Mouse (Mus musculus) erythroblast, adult 5-6 weeks (primary cell): ENCODE results near the gene Nav1. TPM values are rescaled to one million over a fixed set of nuclear protein-coding genes. Genes with fewer than 3 reads are reported as not detected.

Source experiments
- ATAC-seq: replicated peaks from 2 replicates; pipeline ENCODE4 v1.8.0; 2016; ENCODE audit warnings: moderate number of reproducible peaks, mild to moderate bottlenecking, moderate TSS enrichment, inconsistent platforms; ENCODE audit not compliant: poor library complexity, low FRiP score, severe bottlenecking
- total RNA-seq, 2 experiments: library from RNA; stranded (forward) in 1 of 2; stranded (reverse) in 1 of 2; fragments of 150-400 nt in 1 of 2; fragments of 200-764, 138-1000 nt in 1 of 2; gene quantifications; 2 replicates each; pipeline versions ENCODE4 v1.2.3 to v1.2.4; 2015 to 2017; ENCODE audit warnings: low replicate concordance in 2 of 2

Gene Nav1
- total RNA-seq, 2 experiments from 2014 or later: 0.77 to 1.7 TPM

DNA sequence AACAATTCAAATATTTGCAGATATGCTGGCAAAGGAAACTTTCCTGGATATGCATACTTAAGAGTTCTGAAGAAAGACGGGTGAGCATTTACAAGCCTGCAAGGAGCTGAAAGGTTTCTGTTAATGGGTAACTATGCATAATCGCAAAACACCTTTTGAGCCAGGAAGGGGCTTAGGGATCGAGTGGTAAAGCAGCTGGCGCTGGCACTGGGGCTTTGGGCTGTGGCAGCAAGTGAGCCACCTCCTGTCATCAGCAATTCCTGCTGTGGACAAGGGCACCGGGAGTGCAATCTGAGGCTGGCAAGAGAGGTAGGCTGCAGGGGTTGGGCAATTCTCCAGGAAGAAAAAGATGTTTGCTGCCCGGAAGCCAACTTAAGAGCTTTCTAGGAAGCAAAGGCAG is 49.1 kb downstream of the Nav1 start:
- no peak for ATAC-seq

DNA sequence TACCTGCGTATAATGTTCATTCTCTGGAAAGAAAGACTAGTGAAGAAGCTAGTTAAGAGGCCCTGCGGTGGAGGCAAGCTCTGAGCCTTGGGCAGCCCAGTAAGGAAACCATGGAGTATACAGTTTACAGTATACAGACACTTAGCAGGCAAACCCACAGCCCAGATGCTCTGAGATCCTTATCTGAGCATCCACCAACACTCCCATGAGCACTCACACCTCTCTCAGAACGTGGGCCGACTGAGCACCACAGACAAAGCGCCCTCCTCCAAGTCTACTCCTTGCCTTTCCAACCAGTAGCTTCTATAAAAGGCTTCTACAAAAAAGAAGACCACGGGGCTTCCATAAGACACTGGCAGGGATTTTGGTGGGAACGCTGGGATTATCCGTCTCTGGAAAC is 51.2 kb downstream of the Nav1 start:
- no peak for ATAC-seq

DNA sequence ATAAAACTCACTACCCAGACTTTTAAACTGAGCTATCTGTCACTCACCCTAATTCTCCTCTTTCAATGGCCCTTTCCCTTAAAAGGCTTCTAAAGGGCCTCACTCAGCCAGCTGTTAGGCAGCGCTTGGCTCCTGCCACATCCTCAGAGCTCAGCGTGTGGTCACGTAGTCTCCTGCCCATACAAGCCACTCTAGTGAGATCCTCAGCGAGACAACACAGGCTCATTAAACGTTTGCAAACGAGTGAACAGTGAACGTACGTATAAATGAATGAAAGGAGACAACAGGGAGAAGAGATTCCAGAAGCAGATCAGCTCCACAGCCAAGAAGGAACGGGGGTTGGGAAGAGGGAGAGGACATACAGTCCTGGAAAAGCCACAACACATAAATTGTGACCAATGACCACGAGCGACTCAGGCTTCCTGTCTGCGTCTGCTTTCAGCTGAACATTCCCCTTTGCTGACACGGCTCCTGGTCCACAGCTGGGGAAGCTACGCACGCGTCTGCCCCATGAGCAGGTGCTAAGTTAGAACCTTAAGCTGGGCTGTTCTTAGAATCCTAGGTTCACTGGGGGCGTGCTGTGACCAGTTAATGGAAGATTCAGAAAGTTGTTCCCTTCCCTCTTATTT is 52.3 kb downstream of the Nav1 start:
- no peak for ATAC-seq

DNA sequence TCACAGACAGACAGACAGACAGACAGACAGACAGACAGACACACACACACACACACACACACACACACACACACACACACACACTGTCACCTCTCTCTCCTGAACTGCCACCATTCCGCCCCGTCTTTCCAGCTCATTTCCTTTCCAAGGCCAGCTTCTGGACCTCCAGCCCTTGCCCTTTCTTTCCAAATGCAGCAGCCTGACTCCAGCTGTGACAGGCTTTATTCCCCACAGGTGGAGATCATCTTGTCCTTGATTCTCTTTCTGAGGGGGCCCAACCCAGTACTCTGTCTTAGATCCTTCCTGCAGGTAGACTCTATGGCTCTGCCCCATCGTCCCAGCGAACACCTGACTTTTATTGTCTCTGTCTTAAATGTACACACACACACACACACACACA is 53.5 kb downstream of the Nav1 start:
- ATAC-seq: no peak

DNA sequence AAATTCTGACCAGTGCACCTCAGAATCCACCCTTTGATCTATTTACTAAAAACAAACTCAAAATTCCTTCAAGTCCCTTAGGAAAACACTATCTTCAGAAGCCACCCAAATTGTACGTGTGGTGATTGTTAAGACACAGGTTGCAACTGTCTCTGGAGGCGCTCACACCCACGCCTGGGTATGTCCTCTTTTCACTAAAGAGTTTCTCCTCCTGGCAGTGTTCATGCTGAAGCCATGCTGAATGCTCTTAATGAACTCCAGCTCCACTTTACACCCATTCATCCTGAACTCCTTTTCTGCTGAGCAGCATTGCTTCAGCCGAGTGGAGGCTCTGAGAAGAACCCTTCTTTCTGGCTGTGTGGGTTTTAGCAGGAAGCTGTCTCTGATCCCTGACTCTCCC is 53.9 kb downstream of the Nav1 start:
- no peak for ATAC-seq

DNA sequence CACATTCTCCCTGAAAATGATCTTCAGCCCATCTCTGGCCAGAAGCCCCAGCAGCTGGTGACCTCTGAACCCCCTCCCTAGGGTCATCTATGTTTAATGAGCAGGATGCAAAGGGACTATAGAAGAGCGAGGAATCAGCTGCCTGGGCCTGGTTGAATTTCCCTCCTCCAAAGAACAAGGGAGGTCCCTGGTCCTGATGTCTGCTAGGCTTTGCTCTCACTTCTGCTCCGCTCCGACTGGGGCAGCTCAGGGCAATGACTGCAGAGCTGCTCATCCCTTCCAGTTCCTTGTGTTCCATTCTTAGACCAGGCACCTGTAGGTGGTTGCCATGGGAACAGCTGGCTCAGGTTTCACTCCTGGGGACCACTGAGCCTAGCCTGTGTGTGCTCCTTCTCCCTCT is 56.2 kb downstream of the Nav1 start:
- no peak for ATAC-seq

DNA sequence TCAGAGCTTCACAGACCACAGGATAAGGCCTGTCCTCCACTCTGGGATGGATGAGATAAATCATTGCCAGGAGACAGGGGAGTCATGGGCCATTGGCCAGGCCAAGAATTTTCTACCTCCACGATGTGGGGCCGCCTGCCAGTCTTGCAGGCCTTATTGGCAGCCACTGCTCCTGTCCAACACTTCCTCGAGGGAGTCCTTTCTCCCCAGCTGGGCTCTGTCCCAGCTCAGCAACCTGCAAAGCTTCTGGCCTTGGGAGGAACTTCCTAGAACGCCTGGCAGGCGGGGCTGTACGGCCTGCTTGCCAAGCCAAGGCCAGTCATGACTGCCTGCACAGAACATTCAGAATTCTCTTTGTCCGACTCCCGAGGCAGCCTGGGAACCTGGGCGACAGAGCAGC is 58.3 kb downstream of the Nav1 start:
- ATAC-seq: no peak

DNA sequence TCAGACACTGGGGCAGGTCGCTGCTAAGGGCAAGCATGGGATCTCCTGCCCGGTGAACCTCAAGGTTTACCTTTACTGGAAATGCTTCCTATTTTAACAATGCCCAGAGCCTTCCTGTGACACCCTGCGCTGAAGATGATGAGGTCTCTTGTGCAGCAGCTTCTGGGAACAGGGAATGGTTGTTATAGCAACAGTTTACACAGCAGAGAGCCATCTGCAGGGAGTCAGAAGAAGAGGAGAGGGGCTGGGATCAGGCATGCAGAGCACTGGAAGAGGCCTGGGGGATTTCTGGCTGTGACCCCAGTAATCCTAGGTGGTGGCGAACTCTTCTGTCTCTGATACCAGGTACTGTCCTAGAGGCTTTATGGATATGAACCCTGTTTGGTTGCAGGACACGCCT is 61.0 kb downstream of the Nav1 start:
- ATAC-seq: no peak

DNA sequence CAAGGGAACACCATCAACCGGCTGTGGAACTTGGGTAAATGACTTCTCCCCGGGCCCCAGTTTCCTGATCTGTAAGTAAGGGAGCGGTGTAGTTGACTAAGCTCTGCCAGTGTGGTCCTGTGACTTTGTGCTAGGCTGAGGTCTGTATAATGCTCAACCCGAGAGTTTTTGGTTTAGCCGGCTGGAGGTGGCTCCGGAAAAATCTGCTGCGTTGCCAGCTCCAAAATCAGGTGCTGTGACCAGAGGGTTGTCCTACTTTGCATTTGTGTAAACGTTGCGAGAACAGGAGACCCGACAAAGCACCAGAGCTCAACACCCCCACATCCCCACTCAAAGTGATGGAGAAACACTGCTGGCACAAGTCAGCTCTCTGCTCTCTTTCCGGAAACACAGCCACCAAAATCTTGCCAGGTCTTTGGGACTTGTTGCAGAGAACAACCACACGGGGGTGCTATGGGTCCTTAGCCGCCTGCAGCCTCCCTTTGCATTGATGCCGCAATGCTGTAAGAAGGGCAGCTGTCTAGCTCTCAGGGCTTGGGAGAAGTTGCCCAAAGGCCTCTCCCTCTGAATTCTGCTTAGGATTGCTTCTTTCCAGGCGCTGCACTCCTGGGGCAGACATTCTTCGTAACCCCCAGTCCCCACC is 62.5 kb downstream of the Nav1 start:
- no peak for ATAC-seq

DNA sequence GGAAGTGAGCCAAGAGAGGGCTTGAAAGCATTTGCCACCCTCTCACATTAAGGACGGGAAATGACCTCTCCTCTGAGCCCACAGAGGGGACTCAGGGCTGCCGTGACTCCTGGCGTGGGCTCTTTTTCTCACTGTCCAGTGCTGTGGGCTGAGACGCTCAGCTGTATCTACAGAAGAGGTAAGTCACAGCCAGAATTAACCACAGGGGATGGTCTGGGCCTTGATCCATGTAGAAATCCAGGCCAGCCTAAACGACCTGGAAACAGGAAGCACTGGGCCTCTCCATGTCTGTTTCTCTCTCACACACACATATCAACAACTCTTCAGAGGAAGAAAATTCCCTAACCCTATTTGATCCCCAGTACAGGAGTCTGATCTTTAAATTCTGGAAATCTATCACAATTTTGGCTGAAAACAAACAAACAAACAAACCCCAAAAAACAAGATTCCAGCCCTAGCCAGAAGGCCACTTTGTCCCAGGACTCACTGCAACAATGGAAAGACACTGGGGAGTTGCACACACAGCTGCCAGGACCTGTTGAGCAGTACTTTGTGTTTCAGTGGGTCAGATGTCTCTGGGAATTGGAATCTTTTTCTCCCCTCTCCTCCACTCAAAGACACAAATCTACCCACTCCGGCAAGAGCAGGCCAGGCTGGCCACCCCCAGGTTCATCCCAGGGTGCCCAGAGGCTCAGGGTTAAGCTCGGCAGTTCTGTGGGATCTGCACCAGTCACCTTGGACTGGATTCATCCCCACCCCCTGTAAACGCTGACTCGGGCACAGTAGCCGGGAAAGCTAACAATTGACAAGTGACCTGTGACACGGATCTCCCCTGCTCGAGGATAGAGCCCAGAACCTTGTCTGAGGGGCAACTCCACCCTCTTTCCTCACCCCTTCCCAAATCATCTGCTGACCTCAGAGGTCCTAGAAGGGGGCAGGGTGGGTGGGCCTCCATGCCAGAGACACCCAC is 64.0 kb downstream of the Nav1 start:
- no peak for ATAC-seq

DNA sequence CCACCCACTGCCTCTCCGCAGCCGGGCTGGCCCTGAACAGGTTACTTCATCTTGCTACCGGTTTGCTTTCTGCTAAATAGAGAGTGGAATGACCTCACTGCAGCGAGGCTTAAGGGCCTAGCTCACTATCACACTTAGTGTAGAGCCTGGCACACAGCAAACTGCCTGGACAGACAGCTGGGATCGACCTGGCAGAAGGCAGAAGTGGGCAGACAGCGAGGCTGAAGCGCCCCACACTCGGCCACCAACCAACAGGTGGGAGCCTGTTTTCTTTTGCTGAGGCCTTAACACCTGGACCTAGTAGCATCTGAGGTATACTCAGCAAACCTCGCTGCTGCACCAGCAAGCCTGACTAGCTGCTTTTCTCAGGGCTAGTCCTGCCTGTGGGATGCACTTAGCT is 65.0 kb downstream of the Nav1 start:
- ATAC-seq: no peak

DNA sequence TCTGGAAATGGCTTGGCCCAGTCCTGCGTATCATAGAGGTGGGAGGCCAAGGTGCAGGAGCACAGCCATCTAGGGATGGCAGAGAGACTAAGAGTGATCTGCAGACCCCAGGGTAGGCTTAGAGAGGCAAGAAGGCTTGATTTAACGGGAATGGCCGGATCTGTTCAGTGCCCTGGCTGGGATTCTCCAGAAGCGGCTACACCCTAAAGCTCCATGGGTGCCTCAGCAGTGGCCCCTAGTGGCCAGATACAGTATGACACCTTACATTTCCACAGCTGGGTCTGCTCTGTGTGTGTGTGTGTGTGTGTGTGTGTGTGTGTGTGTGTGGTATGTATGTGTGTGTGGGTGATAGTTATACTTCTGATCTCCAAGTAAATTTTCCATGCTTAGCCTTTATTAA is 66.8 kb downstream of the Nav1 start:
- peak; percentile 81 for ATAC-seq

DNA sequence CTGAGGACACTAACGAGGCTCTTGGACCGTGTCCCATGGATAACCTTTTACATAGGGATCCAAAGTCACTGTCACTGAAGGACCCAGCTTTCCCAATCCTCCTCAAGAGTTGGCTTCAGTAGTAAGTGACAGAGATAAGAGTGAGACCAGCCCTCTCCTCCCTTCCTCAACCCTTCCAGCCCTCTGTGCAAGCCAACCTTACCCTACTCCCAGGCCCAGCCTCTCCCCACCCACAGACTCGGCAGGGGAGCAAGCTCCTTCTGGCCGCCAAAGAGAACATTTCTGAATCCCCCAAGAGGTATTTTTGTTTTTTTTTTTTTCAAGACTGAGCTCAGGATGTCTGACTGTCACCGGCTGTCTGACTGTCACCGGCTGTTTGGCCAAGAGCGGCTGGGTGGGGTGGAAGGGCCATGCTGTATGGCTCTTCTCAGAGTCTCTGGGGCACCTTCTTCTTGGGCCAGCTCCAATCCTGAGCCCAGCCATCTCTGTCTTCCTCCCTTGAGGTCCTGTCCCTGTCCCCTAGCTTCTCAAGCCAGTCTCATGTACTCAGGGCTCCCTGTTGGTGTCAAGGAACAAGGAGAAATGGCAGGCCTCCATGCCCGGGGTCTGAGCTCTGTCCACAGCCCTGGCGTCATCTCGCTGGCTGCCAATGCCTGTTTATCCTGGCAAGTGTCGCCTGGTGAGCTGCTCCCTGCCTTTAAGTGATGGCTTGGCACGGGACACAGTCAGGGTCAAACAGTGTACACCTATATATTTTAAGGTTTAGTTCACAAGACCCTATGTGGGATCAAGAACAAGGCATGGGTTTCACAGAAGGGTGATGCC is 68.4 kb downstream of the Nav1 start:
- ATAC-seq: no peak

DNA sequence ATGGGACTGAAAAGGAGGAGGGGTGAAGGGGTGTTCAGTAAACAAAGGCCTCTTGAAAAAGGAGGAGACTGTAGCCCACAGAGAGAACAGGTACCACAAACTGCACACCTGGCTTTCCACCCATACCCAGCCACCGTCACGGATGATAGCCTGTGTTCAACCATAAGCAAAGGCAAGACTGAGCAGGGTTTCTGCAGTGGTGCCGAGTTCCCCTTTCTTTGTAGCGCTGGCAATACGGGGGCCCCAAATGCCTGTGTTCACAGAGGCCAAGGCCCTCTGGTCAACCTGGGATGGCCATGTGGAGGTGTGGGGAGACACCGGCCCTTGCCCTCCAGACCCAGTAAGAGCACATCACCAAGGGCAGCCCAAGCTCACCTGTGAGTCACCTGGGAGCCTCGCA is 70.3 kb downstream of the Nav1 start:
- no peak for ATAC-seq

DNA sequence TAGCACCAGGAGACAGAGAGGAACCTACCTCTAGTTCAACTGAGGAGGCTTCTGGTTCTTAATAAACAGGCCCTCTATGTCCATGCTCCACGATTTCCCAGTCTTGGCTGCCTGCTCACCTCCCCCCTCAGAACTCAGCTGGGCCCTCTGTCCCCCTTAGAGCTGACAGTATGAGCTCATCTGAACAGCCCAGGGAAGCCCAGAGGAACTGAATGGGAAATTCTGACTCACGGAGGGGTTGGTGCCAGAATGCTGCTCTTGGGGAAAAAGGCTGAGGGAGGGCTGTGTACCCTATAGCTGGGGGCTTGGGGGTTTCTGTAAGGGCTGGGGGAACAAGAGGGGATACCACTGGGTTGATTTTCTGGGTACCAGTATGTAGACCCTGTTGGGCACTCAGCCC is 70.8 kb downstream of the Nav1 start:
- no peak for ATAC-seq

DNA sequence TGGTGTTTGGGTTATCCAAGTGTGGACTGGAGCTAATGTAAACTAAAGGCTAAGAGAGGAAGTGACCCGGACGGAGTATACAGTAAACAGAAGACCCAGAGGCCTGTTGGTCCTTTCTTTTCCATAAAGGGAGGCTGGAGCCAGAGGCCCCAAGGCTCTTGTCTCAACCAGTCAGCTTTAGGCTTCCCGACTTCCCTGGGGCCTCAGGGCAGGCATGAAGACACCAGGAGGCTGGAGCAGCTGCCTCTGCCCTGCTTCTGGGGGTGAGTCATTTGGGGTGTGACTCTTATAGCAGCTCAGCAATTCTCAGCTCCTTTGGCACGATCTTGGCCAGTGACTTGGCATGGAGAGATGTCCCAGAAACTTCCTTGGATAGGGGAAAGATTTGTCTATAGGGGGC is 71.8 kb downstream of the Nav1 start:
- no peak for ATAC-seq

DNA sequence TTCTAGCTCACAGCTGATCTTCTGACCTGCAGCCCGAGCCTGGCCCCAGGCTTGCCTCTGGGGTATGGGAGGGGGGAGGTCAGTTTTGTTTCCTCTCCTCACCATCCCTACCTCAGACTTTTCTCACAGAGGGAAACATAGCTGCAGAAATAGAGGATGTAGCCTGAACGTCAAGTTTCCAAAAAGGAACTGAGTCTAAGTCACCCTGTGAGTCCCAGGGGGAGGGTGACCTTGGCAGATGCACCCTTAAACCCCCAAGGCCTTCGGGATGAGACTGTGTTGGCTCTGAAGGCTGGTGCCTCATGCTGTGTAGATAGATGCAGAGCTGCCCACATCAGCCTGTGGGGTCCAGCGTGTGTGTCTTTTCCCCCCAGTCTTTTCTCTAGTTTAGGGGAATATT is 72.3 kb downstream of the Nav1 start:
- no peak for ATAC-seq

DNA sequence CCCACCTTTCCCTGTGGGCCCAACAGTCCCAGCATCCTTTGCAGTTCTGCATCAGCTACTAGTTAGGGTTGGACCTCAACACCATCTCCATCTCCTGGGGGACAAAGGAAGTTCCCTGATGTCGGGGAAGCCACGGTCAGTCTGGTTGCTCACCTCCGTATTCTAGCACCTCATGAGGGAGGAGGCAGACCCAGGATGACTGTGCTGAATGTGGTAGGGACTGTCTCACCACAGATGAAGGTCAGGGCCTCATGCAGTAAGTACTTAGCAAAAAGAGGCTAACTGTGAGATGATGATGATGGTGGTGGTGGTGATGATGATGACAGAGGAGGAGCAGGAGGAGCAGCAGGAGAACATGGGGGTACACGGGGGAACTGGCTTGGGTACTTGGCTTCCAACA is 73.0 kb downstream of the Nav1 start:
- no peak for ATAC-seq

DNA sequence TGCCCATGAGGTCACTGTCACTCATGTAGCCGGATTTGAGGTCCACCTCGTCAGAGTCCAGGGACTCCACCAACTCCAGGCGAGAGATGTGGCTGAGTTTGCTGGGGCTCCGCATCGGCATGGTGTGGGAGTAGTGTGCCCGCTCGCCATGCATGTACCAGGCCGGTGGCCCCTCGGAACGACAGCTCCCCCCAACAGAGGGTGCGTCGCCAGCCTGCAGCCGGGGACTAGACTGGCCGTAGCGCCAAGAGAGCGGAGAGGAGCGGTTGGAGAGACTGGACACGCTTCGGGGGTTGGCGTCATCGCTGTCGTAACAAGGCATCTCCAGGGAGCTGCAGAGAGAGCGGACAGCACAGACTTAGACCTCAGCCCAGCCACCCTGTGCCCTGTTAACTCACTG is 74.7 kb downstream of the Nav1 start:
- ATAC-seq: no peak

DNA sequence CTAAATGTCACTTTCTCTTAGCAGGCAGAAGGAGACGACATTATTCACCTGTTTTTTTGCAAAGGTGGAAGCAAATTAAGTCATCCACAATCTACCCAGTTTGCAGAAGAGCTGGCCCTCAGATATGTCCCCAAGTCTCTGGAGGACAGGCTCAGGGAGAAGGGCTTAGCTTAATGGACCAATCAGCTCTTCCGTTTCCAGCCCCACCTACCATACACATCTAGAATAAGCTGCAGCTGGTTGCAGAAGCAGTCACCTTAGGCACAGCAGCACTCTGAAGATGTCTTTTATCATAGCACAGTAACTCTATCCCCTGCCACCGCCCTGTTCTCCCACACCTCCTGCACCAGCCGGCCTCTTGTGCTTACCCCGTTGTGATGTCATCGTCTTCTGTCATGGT is 75.1 kb downstream of the Nav1 start:
- ATAC-seq: no peak
